Mouse (Mus musculus): ENCODE data around the gene Tbx1. TPM values are rescaled to one million over a fixed set of nuclear protein-coding genes. Genes with fewer than 3 reads are reported as not detected.
A peak's percentile ranks its signal among the peaks of the same experiment; 100 is the strongest.

The Tbx1 gene
- polyA plus RNA-seq, 1 experiment from 2014 or later = 15.8 TPM

- peak overlapping the region; percentile 86 for H3K4me2 ChIP-seq
- DNase-seq (no peak), ATAC-seq (ENCODE audit: insufficient read depth) (peak; percentile 16; the same call in 1 of the 2 replicates)
- H3K9me3 ChIP-seq (ENCODE audit: low read depth, low read length) = no peaks in the 10 kb centered on the region
- H3K4me3 ChIP-seq (ENCODE audit: low read depth, low read length) = peak overlapping the region; percentile 59
- no peaks in the 10 kb centered on the region for H3K36me3 ChIP-seq (ENCODE audit: insufficient read depth)
- TF ChIP-seq CTCF (IDR thresholded peaks at IDR 0.05; ENCODE audit: low read depth) = no peak
- peak overlapping the region; percentile 20; the same call in 1 of the 2 replicates for H3K9ac ChIP-seq
- H3K27me3 ChIP-seq (ENCODE audit: insufficient read depth, low read length) = peaks cover 83% of the 10 kb centered on the region
- H3K4me1 ChIP-seq (ENCODE audit: insufficient read depth) = 0 out of 2 replicates have a peak, but pooled peaks cover 3% of the 10 kb centered on the region
- H3K27ac ChIP-seq (ENCODE audit: low read depth) = peak overlapping the region; percentile 75
- 6% methylated on average over 31 of the region's 31 CpGs for WGBS
These were observed 1.8 kb downstream of the Tbx1 start for GRCm38 (mm10) chr16:18588738-18589055.

DNA sequence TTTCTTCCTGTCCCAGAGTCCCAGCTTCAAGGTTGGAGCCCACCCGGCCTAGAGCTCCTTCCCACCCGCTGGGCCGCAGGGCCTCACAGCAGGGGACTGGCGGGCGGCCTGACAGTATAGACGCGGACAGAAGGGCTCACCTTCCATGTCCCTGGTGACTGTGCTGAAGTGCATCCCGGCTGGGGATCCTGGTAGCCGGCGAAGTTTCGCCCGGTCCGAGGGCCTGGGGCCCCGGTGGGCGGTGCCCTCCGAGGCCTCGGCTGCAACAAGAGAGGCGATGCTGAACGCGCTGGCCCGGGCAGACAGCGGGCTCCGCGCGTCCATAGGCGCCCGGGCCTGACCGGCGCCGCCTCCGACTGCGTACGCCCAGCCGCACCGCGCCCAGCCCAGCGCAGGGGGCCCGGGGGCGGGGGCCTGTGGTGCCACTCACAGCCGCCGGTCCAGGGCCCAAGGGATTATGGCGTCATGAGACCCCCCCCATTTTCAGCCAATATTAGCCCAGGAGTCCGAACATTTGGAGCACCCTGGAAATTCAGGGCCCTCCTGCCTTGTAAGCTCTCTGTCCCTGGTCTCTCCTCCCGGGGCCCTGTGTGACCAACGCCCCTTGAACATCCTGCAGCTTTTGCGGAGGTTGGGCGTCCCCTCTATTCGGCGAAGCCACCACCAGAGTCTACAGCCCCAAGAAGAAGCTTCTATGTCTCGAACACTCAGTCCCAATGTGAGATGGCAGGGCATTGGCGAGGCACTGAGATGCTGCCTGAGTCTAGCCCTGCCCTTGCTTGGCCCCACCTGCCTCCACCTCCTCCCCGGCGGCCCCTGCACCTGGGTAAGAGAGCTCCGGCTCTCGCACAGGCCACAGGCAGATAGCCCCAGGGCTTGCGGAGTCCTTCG, 2.4 kb downstream of the Tbx1 start:
- no peaks in the 10 kb centered on the region for H3K36me3 ChIP-seq (ENCODE audit: insufficient read depth)
- peak overlapping the region; percentile 52 for H3K9ac ChIP-seq
- peak overlapping the region; percentile 59 for H3K4me3 ChIP-seq (ENCODE audit: low read depth, low read length)
- H3K27me3 ChIP-seq (ENCODE audit: insufficient read depth, low read length) = peaks cover 88% of the 10 kb centered on the region
- H3K9me3 ChIP-seq (ENCODE audit: low read depth, low read length) = no peaks in the 10 kb centered on the region
- peak; percentile 55 for DNase-seq
- H3K4me2 ChIP-seq = peak overlapping the region; percentile 86
- WGBS = 3% methylated on average over 57 of the region's 57 CpGs
- no peak for TF ChIP-seq CTCF (IDR thresholded peaks at IDR 0.05; ENCODE audit: low read depth)
- peak; percentile 42 for ATAC-seq (ENCODE audit: insufficient read depth)
- 0 out of 2 replicates have a peak, but pooled peaks cover 3% of the 10 kb centered on the region for H3K4me1 ChIP-seq (ENCODE audit: insufficient read depth)
- peak overlapping the region; percentile 75 for H3K27ac ChIP-seq (ENCODE audit: low read depth)

- Histone ChIP-seq H3K4me3 (ENCODE audit: low read depth, low read length) (peak overlapping the region; percentile 59), H3K27me3 (ENCODE audit: insufficient read depth, low read length) (peaks cover 98% of the 10 kb centered on the region), H3K36me3 (ENCODE audit: insufficient read depth) (no peaks in the 10 kb centered on the region), H3K9me3 (ENCODE audit: low read depth, low read length) (no peaks in the 10 kb centered on the region), H3K9ac (peak overlapping the region; percentile 77), H3K4me1 (ENCODE audit: insufficient read depth) (0 out of 2 replicates have a peak, but pooled peaks cover 4% of the 10 kb centered on the region), H3K4me2 (peak overlapping the region; percentile 86), H3K27ac (ENCODE audit: low read depth) (peak overlapping the region; percentile 84)
- WGBS = 3% methylated on average over 23 of the region's 62 CpGs
- ATAC-seq (ENCODE audit: insufficient read depth) = no peak
- TF ChIP-seq CTCF (IDR thresholded peaks at IDR 0.05; ENCODE audit: low read depth) = no peak
- no peak for DNase-seq
These were observed 3.4 kb downstream of the Tbx1 start for GRCm38 (mm10) chr16:18586906-18587546.

DNA sequence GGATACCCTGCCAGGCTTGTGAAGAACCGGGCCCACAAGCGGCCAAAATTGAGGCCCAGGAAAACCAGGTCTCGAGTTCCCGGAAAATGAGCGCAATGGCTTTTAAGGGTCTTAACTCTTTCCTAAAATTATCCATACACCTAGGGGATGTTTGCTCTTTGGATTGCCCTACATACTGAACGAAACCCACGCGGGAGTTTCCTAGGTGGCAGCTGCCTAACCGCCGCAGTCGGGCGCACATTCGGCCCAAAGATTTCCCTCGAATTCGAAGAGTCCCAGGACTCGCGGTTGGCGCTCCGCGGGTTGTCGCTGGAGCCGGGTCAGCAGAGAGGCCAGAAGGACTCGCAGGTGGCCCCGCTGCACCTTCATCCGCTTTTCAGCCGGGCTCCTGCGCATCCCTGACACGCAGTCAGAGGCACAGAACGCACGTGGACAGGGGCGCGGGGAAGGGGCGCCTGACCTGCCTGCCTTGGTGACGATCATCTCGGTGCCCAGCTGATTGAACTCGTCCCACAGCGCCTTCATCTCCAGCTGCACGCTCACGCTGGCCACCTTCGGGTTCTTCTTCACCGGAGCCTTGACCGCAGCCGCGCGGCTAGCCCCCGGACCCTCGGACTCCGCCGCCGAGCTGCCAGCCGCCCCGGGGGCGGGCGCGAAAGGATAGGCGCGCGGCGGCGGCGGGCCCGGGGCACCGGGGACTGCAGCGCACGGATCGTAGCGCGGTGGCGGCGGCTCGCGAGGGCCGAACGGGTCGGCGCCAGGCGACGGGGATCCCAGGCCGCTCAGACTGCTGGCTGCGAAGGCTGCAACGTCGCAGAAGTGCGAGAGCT, 4.2 kb downstream of the Tbx1 start:
- Histone ChIP-seq H3K36me3 (ENCODE audit: insufficient read depth) (no peaks in the 10 kb centered on the region; the same call in 1 of the 2 replicates), H3K9ac (peak overlapping the region; percentile 77), H3K9me3 (ENCODE audit: low read depth, low read length) (no peaks in the 10 kb centered on the region), H3K27me3 (ENCODE audit: insufficient read depth, low read length) (peaks cover 98% of the 10 kb centered on the region), H3K4me1 (ENCODE audit: insufficient read depth) (0 out of 2 replicates have a peak, but pooled peaks cover 8% of the 10 kb centered on the region), H3K27ac (ENCODE audit: low read depth) (peak overlapping the region; percentile 84), H3K4me3 (ENCODE audit: low read depth, low read length) (peak overlapping the region; percentile 59), H3K4me2 (peak overlapping the region; percentile 86)
- no peak for ATAC-seq (ENCODE audit: insufficient read depth)
- 4% methylated on average over 83 of the region's 83 CpGs for WGBS
- TF ChIP-seq CTCF (IDR thresholded peaks at IDR 0.05; ENCODE audit: low read depth) = no peak
- no peak for DNase-seq

GRCm38 (mm10) chr16:18585676-18586075, 4.8 kb downstream of the Tbx1 start:
- Histone ChIP-seq H3K36me3 (ENCODE audit: insufficient read depth) (no peaks in the 10 kb centered on the region; the same call in 1 of the 2 replicates), H3K9ac (peak overlapping the region; percentile 77), H3K4me2 (peak overlapping the region; percentile 86), H3K9me3 (ENCODE audit: low read depth, low read length) (no peaks in the 10 kb centered on the region), H3K4me3 (ENCODE audit: low read depth, low read length) (peak overlapping the region; percentile 59), H3K27me3 (ENCODE audit: insufficient read depth, low read length) (peaks cover 98% of the 10 kb centered on the region), H3K4me1 (ENCODE audit: insufficient read depth) (0 out of 2 replicates have a peak, but pooled peaks cover 5% of the 10 kb centered on the region), H3K27ac (ENCODE audit: low read depth) (peak overlapping the region; percentile 38; the same call in 1 of the 2 replicates)
- 24% methylated on average over 10 of the region's 10 CpGs for WGBS
- ATAC-seq (ENCODE audit: insufficient read depth) (no peak), DNase-seq (no peak)
- TF ChIP-seq CTCF (IDR thresholded peaks at IDR 0.05; ENCODE audit: low read depth) = no peak

GRCm38 (mm10) chr16:18584901-18585510, 5.5 kb downstream of the Tbx1 start:
- H3K4me3 ChIP-seq (ENCODE audit: low read depth, low read length) = peak overlapping the region; percentile 59
- ATAC-seq (ENCODE audit: insufficient read depth) (no peak), DNase-seq (no peak)
- H3K4me2 ChIP-seq = peak overlapping the region; percentile 86
- H3K27ac ChIP-seq (ENCODE audit: low read depth) = peak overlapping the region; percentile 38; the same call in 1 of the 2 replicates
- H3K4me1 ChIP-seq (ENCODE audit: insufficient read depth) = 0 out of 2 replicates have a peak, but pooled peaks cover 5% of the 10 kb centered on the region
- peaks cover 98% of the 10 kb centered on the region for H3K27me3 ChIP-seq (ENCODE audit: insufficient read depth, low read length)
- no peaks in the 10 kb centered on the region for H3K9me3 ChIP-seq (ENCODE audit: low read depth, low read length)
- no peaks in the 10 kb centered on the region; the same call in 1 of the 2 replicates for H3K36me3 ChIP-seq (ENCODE audit: insufficient read depth)
- WGBS = 34% methylated on average over 10 of the region's 10 CpGs
- H3K9ac ChIP-seq = peak overlapping the region; percentile 77
- TF ChIP-seq CTCF (IDR thresholded peaks at IDR 0.05; ENCODE audit: low read depth) = no peak
